Comparison of ENCODE assay signal across 11 mouse cellular contexts in genomic region chr3:102152872-102153271, GRCm38 (mm10). TPM values are rescaled to one million over a fixed set of nuclear protein-coding genes. Genes with fewer than 3 reads are reported as not detected.
A peak's percentile ranks its signal among the peaks of the same experiment; 100 is the strongest.
DNase-seq lines count a peak whose midpoint lies in the region; ATAC-seq lines count a peak whose summit lies in the region.
"Had no signal": no experiment of that assay in that cellular context is flagged by ENCODE, and none has a peak within 500 bp of the region (broad histone marks: within the 10 kb centered on the region; RNA-seq: fewer than 3 reads in every experiment).

No protein-coding gene starts in this region.

- peak; percentile 41 for DNase-seq in forebrain, embryonic 10.5 days (ENCODE audit: extremely low spot score, low spot score)
- DNase-seq in forebrain, embryonic 14.5 days (ENCODE audit: low spot score): no peak
- DNase-seq in 3T3-L1 (ENCODE audit: low read depth, low spot score): peak; percentile 43
- DNase-seq in layer of hippocampus, adult 11-12 months (ENCODE audit: low spot score): no peak
- no peak for DNase-seq in left cerebral cortex, adult 8-10 months (ENCODE audit: low spot score in 2 of 2)
- no peak for DNase-seq in right cerebral cortex, adult 18-20 months
- DNase-seq: cerebellum, adult 8-10 months had no signal

- 13% methylated on average over 4 of the region's 4 CpGs for WGBS in forebrain, embryonic 10.5 days
- WGBS in forebrain, embryonic 14.5 days: 8% methylated on average over 4 of the region's 4 CpGs
- WGBS in intestine, embryonic 16.5 days: 35% methylated on average over 4 of the region's 4 CpGs
- 22% methylated on average over 4 of the region's 4 CpGs for WGBS in limb, embryonic 15.5 days

- ATAC-seq in forebrain, embryonic 14.5 days: no peak
- ATAC-seq in intestine, embryonic 16.5 days: peak; percentile 65
- ATAC-seq in limb, embryonic 15.5 days (ENCODE audit: insufficient number of reproducible peaks, low FRiP score, low TSS enrichment, low read depth): no peak

- no peaks in the 10 kb centered on the region for H3K9me3 ChIP-seq in forebrain, embryonic 10.5 days
- no peaks in the 10 kb centered on the region for H3K9me3 ChIP-seq in forebrain, embryonic 14.5 days (replicated peaks; ENCODE audit: control insufficient read depth, low read length)
- no peaks in the 10 kb centered on the region for H3K9me3 ChIP-seq in intestine, embryonic 16.5 days (ENCODE audit: control insufficient read depth, low read length)
- H3K9me3 ChIP-seq in limb, embryonic 15.5 days: no peaks in the 10 kb centered on the region
- H3K9me3 ChIP-seq: liver, embryonic 15.5 days; neural tube, embryonic 13.5 days had no signal

- no peak overlapping the region for H3K4me2 ChIP-seq in forebrain, embryonic 14.5 days (ENCODE audit: low read length)
- 0 out of 2 replicates have a peak overlapping the region, but pooled peaks have one; percentile 11 for H3K4me2 ChIP-seq in intestine, embryonic 16.5 days (ENCODE audit: low read depth, low read length)
- H3K4me2 ChIP-seq in limb, embryonic 15.5 days: 0 out of 2 replicates have a peak overlapping the region, but pooled peaks have one; percentile 2
- H3K4me2 ChIP-seq: liver, embryonic 15.5 days; neural tube, embryonic 13.5 days had no signal

- peaks cover 48% of the 10 kb centered on the region for H3K4me1 ChIP-seq in forebrain, embryonic 10.5 days
- no peaks in the 10 kb centered on the region for H3K4me1 ChIP-seq in forebrain, embryonic 14.5 days (ENCODE audit: control insufficient read depth, insufficient read depth, low read length)
- H3K4me1 ChIP-seq in intestine, embryonic 16.5 days (ENCODE audit: control insufficient read depth, insufficient read depth, low read length): peaks cover 17% of the 10 kb centered on the region
- H3K4me1 ChIP-seq in limb, embryonic 15.5 days: peaks cover 10% of the 10 kb centered on the region

- H3K9ac ChIP-seq in forebrain, embryonic 14.5 days (ENCODE audit: low read length): no peak overlapping the region
- peak overlapping the region; percentile 27; the same call in 1 of the 2 replicates for H3K9ac ChIP-seq in intestine, embryonic 16.5 days (ENCODE audit: low read depth, low read length)
- no peak overlapping the region for H3K9ac ChIP-seq in limb, embryonic 15.5 days
- H3K9ac ChIP-seq: liver, embryonic 15.5 days; neural tube, embryonic 13.5 days had no signal

- H3K36me3 ChIP-seq in forebrain, embryonic 10.5 days (replicated peaks): peaks cover 12% of the 10 kb centered on the region
- H3K36me3 ChIP-seq in forebrain, embryonic 14.5 days (ENCODE audit: control insufficient read depth, insufficient read depth, low read length): no peaks in the 10 kb centered on the region
- peaks cover 8% of the 10 kb centered on the region for H3K36me3 ChIP-seq in intestine, embryonic 16.5 days (ENCODE audit: control insufficient read depth, insufficient read depth, low read length)
- H3K36me3 ChIP-seq in limb, embryonic 15.5 days: peaks cover 12% of the 10 kb centered on the region

- peaks cover 39% of the 10 kb centered on the region for H3K27me3 ChIP-seq in forebrain, embryonic 10.5 days (ENCODE audit: poor library complexity, severe bottlenecking)
- no peaks in the 10 kb centered on the region for H3K27me3 ChIP-seq in forebrain, embryonic 14.5 days (replicated peaks; ENCODE audit: control insufficient read depth, insufficient read depth, low read length)
- no peaks in the 10 kb centered on the region for H3K27me3 ChIP-seq in intestine, embryonic 16.5 days (replicated peaks; ENCODE audit: control insufficient read depth, insufficient read depth, low read length)
- no peaks in the 10 kb centered on the region for H3K27me3 ChIP-seq in limb, embryonic 15.5 days
- H3K27me3 ChIP-seq: liver, embryonic 15.5 days; neural tube, embryonic 13.5 days had no signal

- H3K4me3 ChIP-seq in forebrain, embryonic 10.5 days: no peak overlapping the region
- no peak overlapping the region for H3K4me3 ChIP-seq in forebrain, embryonic 14.5 days (ENCODE audit: low read depth, low read length)
- H3K4me3 ChIP-seq in intestine, embryonic 16.5 days (ENCODE audit: low read length): peak overlapping the region; percentile 6; the same call in 1 of the 2 replicates
- no peak overlapping the region for H3K4me3 ChIP-seq in limb, embryonic 15.5 days
- H3K4me3 ChIP-seq: liver, embryonic 15.5 days; neural tube, embryonic 13.5 days had no signal

- peak overlapping the region; percentile 79 for H3K27ac ChIP-seq in forebrain, embryonic 10.5 days
- no peak overlapping the region for H3K27ac ChIP-seq in forebrain, embryonic 14.5 days (ENCODE audit: low read depth, low read length)
- H3K27ac ChIP-seq in intestine, embryonic 16.5 days (ENCODE audit: low read length): peak overlapping the region; percentile 70
- peak overlapping the region; percentile 8; the same call in 1 of the 2 replicates for H3K27ac ChIP-seq in limb, embryonic 15.5 days
- H3K27ac ChIP-seq: liver, embryonic 15.5 days; neural tube, embryonic 13.5 days had no signal

RNA-seq across cellular contexts. Expression of gene Vangl1, which starts 51.6 kb away (rescaled TPM):
- 9.5 and 11.0 TPM in 2 replicates for polyA plus RNA-seq in forebrain, embryonic 10.5 days (2016; fragmentation: Nextera tagmentation; extraction: Ambion mirVana)
- polyA plus RNA-seq in forebrain, embryonic 14.5 days (2014; fragmentation: Nextera tagmentation; extraction: Ambion mirVana): 4.6 and 6.2 TPM in 2 replicates
- polyA plus RNA-seq in intestine, embryonic 16.5 days (2015; fragmentation: Nextera tagmentation; extraction: Ambion mirVana): 18.7 and 20.6 TPM in 2 replicates
- polyA plus RNA-seq in limb, embryonic 15.5 days (2015; fragmentation: Nextera tagmentation; extraction: Ambion mirVana): 21.1 and 22.8 TPM in 2 replicates
- total RNA-seq in left cerebral cortex, adult 8-10 months (2022): 1 to 10 TPM; 3.7 to 9.5 (median 7.0) TPM

Comparison
In these comparisons a context has a peak if more than half of its experiments do, and no peak if none do; other contexts are left out.
1. DNase-seq: peak in forebrain, embryonic 10.5 days (single experiment) and 3T3-L1 (single experiment); none in forebrain, embryonic 14.5 days (single experiment), layer of hippocampus, adult 11-12 months (single experiment), left cerebral cortex, adult 8-10 months (0 of 2) and right cerebral cortex, adult 18-20 months (single experiment).